Mouse (Mus musculus) embryonic facial prominence, embryonic 11.5 days (tissue): ENCODE data around the gene Clpp. TPM values are rescaled to one million over a fixed set of nuclear protein-coding genes. Genes with fewer than 3 reads are reported as not detected.

Experiments
- ATAC-seq: fragments of 200-750 bp; cut with Nextera tagmentation; replicated peaks from 2 replicates; pipeline ENCODE4 v1.8.0; 2017; ENCODE audit warnings: low read depth; ENCODE audit not compliant: insufficient number of reproducible peaks, low FRiP score, low TSS enrichment
- DNase-seq: peaks from one replicate; pipeline ENCODE4 v3.0.0-alpha.2; 2015; ENCODE audit warnings: low spot score
- H3K27ac ChIP-seq: fragments of 300-500 bp; sonication (generic); replicated peaks from 2 replicates; pipeline ENCODE4 v1.5.1; 2014; ENCODE audit warnings: mild to moderate bottlenecking, low read depth, low read length, control low read depth
- H3K27me3 ChIP-seq: fragments of 300-500 bp; sonication (generic); 2 replicates; pipeline ENCODE4 v1.6.1; 2014; ENCODE audit warnings: mild to moderate bottlenecking, low read length, moderate library complexity, mixed read lengths; ENCODE audit not compliant: control insufficient read depth, insufficient read depth
- H3K36me3 ChIP-seq: fragments of 300-500 bp; sonication (generic); replicated peaks from 2 replicates; pipeline ENCODE4 v1.6.1; 2014; ENCODE audit warnings: low read depth, mild to moderate bottlenecking, low read length, moderate library complexity, mixed read lengths; ENCODE audit not compliant: control insufficient read depth, insufficient read depth
- H3K4me1 ChIP-seq: fragments of 300-500 bp; sonication (generic); 2 replicates; pipeline ENCODE4 v1.6.1; 2014; ENCODE audit warnings: low read length, mixed read lengths; ENCODE audit not compliant: control insufficient read depth, insufficient read depth
- H3K4me2 ChIP-seq: fragments of 300-500 bp; sonication (generic); 2 replicates; pipeline ENCODE4 v1.6.1; 2014; ENCODE audit warnings: low read depth, mild to moderate bottlenecking, control low read depth, low read length, moderate library complexity
- H3K4me3 ChIP-seq: fragments of 300-500 bp; sonication (generic); 2 replicates; pipeline ENCODE4 v1.5.1; 2014; ENCODE audit warnings: low read depth, low read length, control low read depth
- H3K9ac ChIP-seq: fragments of 300-500 bp; sonication (generic); replicated peaks from 2 replicates; pipeline ENCODE4 v1.6.1; 2014; ENCODE audit warnings: mild to moderate bottlenecking, control low read depth, low read length
- H3K9me3 ChIP-seq: fragments of 300-500 bp; sonication (generic); replicated peaks from 2 replicates; pipeline ENCODE4 v1.6.1; 2016; ENCODE audit warnings: mild to moderate bottlenecking, low read length, inconsistent platforms, mixed read lengths; ENCODE audit not compliant: control insufficient read depth
- WGBS: fragments of 180-500 bp; shearing (Covaris S2); extraction: QIAGEN DNeasy Blood & Tissue Kit; methylation state at CpG from one replicate; pipeline ENCODE4 v1.1.7; 2014; 5-methylcytosine and 5-hydroxymethylcytosine counted together
- polyA plus RNA-seq: library from polyadenylated mRNA; unstranded; fragments of >200 nt; fragmentation: Nextera tagmentation; extraction: Ambion mirVana; gene quantifications from 2 replicates; pipeline ENCODE4 v1.2.1, GENCODE M21; 2014

The Clpp gene
- polyA plus RNA-seq, 1 experiment from 2014 or later: 148 TPM

DNA sequence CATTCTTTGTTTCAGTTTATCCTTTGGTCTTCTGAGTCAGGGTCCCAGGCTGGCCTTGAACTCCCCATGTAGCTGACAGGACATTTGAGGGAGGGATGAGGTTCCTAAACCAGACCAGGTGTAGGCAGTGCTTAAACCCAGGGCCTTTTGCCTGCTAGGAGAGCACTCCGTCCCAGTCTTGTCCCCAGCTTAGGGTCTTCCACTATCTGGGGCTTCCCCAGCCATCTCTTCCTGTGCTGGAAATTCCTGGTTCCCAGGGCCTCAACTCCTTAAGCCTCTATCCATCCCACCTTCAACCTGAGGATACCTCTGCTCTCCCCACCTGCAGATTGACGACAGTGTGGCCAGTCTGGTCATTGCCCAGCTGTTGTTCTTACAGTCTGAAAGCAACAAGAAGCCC, 861 bp downstream of the Clpp start:
- Histone ChIP-seq H3K36me3 (peaks cover 6% of the 10 kb centered on the region), H3K9ac (peak overlapping the region; percentile 29; the same call in 1 of the 2 replicates), H3K4me2 (peak overlapping the region; percentile 52), H3K27me3 (no peaks in the 10 kb centered on the region), H3K27ac (no peak overlapping the region), H3K4me1 (peaks cover 2% of the 10 kb centered on the region; the same call in 1 of the 2 replicates), H3K4me3 (peak overlapping the region; percentile 79), H3K9me3 (no peaks in the 10 kb centered on the region)
- 72% methylated on average over 2 of the region's 2 CpGs for WGBS
- ATAC-seq (no peak), DNase-seq (no peak)

DNA sequence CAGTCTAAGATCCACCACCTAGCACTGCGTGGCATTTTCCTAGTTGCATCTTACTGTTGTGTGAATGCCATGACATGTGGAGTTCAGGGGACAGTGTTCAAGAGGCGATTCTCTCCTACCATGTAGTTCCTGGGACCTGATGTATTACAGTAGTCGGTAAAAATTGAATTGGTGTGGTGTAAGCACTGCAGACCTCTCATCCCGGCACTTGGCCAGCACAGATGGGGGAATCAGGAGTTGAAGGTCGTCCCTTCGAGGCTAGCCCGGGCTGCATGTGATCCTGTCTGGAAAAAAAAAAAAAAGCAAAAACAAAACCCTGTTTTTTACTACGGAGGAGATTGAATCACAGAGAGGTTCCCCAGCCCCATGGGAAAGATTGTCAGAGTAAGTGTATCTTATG, 4.9 kb downstream of the Clpp start:
- Histone ChIP-seq H3K27ac (no peak overlapping the region), H3K27me3 (no peaks in the 10 kb centered on the region), H3K36me3 (peaks cover 6% of the 10 kb centered on the region), H3K9ac (no peak overlapping the region), H3K4me3 (no peak overlapping the region), H3K4me2 (no peak overlapping the region), H3K4me1 (peaks cover 2% of the 10 kb centered on the region; the same call in 1 of the 2 replicates), H3K9me3 (no peaks in the 10 kb centered on the region)
- DNase-seq (no peak), ATAC-seq (no peak)
- WGBS: 89% methylated on average over 8 of the region's 8 CpGs

DNA sequence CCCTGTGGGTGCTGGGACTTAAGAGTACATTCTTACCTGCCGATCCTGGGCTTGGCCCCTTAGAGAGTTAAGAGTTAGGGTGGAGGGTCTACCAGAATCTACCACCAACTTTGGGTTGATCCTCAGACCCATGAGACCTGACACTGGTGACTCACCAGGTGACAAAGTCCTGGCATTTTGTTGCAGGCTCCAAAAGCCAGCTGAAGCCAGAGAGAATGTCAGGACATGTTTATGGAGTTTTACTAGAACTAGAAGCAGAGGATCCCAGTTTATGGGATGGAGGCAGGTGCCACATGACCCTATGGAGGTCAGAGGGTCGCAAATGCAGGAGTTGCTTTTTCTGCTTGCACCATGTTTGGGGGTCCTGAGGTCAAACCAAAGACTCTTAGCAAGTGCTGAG, 6.4 kb downstream of the Clpp start:
- H3K27ac ChIP-seq: no peak overlapping the region
- H3K4me3 ChIP-seq: no peak overlapping the region
- H3K9me3 ChIP-seq: no peaks in the 10 kb centered on the region
- H3K4me1 ChIP-seq: no peaks in the 10 kb centered on the region
- ATAC-seq (no peak), DNase-seq (no peak)
- H3K9ac ChIP-seq: no peak overlapping the region
- H3K4me2 ChIP-seq: no peak overlapping the region
- WGBS: 78% methylated on average over 2 of the region's 2 CpGs
- no peaks in the 10 kb centered on the region for H3K27me3 ChIP-seq
- peaks cover 6% of the 10 kb centered on the region for H3K36me3 ChIP-seq

DNA sequence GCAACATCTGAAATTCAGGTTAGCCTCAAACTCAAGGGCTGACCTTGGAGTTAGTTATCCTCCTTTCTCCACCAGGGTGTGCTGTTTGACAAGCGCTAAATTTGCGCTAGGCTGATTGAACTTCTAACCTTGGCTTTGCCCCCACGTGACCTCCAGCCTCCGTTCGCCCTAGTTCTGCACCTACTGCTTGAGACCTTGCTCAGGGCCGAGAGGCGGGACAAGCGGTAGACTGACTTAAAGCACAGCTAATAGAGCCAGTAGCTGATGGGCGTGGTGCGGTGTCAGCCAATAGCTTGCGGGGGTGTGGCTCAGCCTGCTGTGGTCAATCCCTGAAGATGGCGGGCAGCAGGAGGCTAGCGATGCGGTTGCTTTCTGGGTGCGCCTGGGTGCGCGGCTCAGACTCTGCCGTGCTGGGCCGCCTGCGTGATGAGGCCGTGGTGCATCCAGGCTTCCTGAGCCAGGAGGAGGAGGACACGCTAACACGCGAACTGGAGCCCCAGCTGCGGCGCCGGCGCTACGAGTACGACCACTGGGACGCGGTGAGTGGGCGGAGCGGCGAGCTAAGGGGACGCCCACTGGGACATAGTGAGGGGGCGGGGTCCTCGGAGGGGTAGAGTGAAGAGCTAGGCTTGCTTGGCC, 7.0 kb downstream of the Clpp start, which contains the start of gene Alkbh7:
TSS of gene Alkbh7 (plus strand) at position 311 of the 639 bp plus-strand sequence.
- Histone ChIP-seq H3K4me1 (no peaks in the 10 kb centered on the region), H3K27ac (no peak within 1 kb of the TSS), H3K27me3 (no peaks in the 10 kb centered on the region), H3K9ac (peak within 1 kb of the TSS; percentile 52), H3K9me3 (no peaks in the 10 kb centered on the region), H3K4me2 (peak within 1 kb of the TSS; percentile 67), H3K4me3 (peak within 1 kb of the TSS; percentile 68), H3K36me3 (peaks cover 6% of the 10 kb centered on the region)
- under 1% methylated on average over 38 of the region's 38 CpGs for WGBS
- ATAC-seq (peak; percentile 98), DNase-seq (peak; percentile 97)

DNA sequence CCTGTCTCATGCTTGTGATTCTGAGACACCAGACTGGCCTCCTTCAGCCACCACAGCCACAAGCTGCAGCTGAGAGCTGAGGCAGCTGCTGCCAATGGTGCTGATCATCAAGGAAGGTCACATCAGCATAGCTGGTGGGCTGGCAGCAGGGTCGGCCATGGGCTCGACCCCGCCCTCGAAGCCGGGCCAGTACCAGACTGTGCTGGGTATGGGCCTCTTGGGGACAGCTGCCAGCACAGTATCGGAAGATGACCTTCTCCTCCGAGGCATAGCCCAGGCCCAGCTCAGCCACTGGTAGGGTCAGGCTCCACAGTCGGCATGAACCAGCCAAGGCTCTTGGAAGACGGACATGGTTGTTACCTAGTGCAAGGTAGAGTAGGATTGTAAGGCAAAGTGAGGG, 9.3 kb downstream of the Clpp start:
- no peaks in the 10 kb centered on the region for H3K4me1 ChIP-seq
- no peak overlapping the region for H3K27ac ChIP-seq
- no peak overlapping the region for H3K9ac ChIP-seq
- no peaks in the 10 kb centered on the region for H3K27me3 ChIP-seq
- peaks cover 11% of the 10 kb centered on the region for H3K36me3 ChIP-seq
- DNase-seq (no peak), ATAC-seq (no peak)
- WGBS: 89% methylated on average over 9 of the region's 9 CpGs
- H3K9me3 ChIP-seq: no peaks in the 10 kb centered on the region
- H3K4me2 ChIP-seq: no peak overlapping the region
- H3K4me3 ChIP-seq: no peak overlapping the region

DNA sequence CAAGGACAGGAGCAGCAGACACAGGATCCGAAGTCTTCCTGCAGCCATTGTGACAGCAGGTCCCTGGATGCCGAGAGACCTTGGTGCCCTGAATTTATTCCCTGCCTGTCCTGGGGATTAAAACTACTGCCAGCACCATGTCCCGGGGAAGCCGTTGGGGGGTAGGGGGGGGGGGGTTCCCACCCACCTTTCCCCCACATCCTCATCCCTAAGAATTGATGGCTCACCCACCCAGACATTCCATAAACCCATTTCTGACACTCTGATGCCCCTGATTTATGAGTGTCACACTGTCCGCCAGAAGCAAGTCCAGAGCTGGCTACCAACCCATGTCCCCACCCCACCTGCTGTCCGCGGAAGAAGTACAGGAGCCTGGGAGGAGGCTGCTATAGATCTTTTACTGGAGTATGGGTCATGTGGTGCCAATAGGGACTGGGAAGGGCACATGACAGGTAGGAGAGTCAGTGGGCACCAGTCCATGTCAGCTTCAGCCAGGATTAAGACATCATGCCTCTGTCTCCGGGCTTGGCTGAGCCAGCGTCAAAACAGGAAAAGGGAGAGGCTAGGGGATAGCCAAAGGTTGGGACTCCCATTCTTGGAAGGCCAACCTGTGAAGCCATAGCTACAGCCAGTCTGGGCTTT, 10.0 kb downstream of the Clpp start, which contains the start of gene Pspn:
TSS of gene Pspn (minus strand) at position 51 of the 642 bp plus-strand sequence.
- ATAC-seq: no peak
- Histone ChIP-seq H3K4me2 (no peak within 1 kb of the TSS), H3K36me3 (peaks cover 11% of the 10 kb centered on the region), H3K9me3 (no peaks in the 10 kb centered on the region), H3K4me1 (no peaks in the 10 kb centered on the region), H3K27ac (no peak within 1 kb of the TSS), H3K27me3 (no peaks in the 10 kb centered on the region), H3K9ac (no peak within 1 kb of the TSS), H3K4me3 (no peak within 1 kb of the TSS)
- DNase-seq: no peak
- 92% methylated on average over 9 of the region's 9 CpGs for WGBS

DNA sequence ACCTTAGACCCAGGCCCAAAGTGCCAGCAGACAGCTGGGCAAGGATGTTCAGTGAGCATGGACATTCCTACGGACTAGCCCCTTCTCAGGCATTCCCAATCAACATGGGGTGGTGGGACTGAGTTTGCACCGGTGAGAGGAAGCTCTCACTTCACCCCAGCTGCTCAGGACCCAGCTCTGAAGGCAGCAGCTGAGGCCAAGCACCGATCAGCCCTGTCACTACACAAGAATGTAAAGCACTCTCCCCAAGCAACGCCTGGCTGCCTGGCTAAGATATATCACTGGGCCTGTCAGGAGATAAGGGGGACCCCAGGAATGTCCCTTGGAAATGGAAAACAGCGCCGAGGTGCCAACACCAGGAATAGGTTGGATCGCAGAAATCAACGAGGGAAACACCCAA, 11.1 kb downstream of the Clpp start:
- Histone ChIP-seq H3K9me3 (no peaks in the 10 kb centered on the region), H3K27me3 (no peaks in the 10 kb centered on the region), H3K27ac (no peak overlapping the region), H3K4me3 (no peak overlapping the region), H3K4me1 (no peaks in the 10 kb centered on the region), H3K4me2 (no peak overlapping the region), H3K36me3 (peaks cover 15% of the 10 kb centered on the region), H3K9ac (no peak overlapping the region)
- WGBS: 81% methylated on average over 8 of the region's 8 CpGs
- no peak for ATAC-seq
- DNase-seq: no peak

DNA sequence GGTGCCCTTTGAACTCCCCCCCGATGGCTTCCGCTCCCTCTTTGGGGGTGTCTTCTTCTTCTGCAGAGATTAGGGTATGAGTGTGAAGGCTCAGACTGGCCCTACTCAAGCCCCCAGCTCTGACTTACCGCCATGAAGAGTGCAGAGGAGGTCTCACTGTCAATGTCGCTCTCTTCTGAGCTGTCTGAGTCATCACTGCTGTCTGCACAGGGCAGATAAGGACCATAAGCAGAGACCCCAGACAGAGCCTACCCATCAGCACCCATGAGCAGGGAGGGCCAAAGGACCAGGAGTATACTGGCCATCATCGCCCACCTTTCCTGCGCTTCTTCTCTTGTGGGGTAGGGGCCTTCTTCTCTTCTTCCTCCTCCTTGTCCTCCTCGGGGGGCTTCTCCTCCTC, 13.9 kb downstream of the Clpp start:
- no peak overlapping the region for H3K4me2 ChIP-seq
- no peaks in the 10 kb centered on the region for H3K9me3 ChIP-seq
- H3K4me3 ChIP-seq: no peak overlapping the region
- no peak overlapping the region for H3K9ac ChIP-seq
- H3K27me3 ChIP-seq: no peaks in the 10 kb centered on the region
- peaks cover 20% of the 10 kb centered on the region for H3K36me3 ChIP-seq
- ATAC-seq (no peak), DNase-seq (no peak)
- 89% methylated on average over 5 of the region's 7 CpGs for WGBS
- no peaks in the 10 kb centered on the region for H3K4me1 ChIP-seq
- H3K27ac ChIP-seq: no peak overlapping the region
